7 mouse cellular contexts compared by ENCODE assay signal in the genomic region with DNA sequence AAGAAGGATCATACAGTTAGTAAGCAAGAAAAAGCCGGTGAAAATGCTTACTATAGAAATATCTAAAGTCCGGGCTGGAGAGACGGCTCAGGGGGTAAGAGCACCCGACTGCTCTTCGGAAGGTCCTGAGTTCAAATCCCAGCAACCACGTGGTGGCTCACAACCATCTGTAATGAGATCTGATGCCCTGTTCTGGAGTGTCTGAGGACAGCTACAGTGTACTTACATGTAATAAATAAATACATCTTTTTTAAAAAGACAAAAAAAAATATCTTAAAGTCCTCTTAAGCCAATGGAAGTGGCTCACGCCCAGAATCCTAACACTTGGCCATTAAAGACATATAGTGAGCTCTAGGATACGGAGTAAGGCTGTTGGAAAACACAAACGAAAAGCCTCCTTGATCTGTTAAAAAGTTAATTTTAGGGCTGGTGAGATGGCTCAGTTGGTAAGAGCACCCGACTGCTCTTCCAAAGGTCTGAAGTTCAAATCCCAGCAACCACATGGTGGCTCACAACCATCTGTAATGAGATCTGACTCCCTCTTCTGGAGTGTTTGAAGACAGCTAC. TPM values are rescaled to one million over a fixed set of nuclear protein-coding genes. Genes with fewer than 3 reads are reported as not detected.
A peak's percentile ranks its signal among the peaks of the same experiment; 100 is the strongest.
DNase-seq lines count a peak whose midpoint lies in the region; ATAC-seq and TF ChIP-seq lines count a peak whose summit lies in the region.
"Not testable (repeated sequence)": the region's sequence is repeated elsewhere in the genome, so short reads cannot be mapped to it uniquely, and the experiment has no call there.

No protein-coding gene starts in this region.

- not testable (repeated sequence) for TF ChIP-seq CTCF in lung, postnatal 0 days (IDR thresholded peaks at IDR 0.05)

- H3K4me1 ChIP-seq in brown adipose tissue, adult 24 weeks (ENCODE audit: control insufficient read depth, insufficient read depth, insufficient read length, low read length); intestine, embryonic 16.5 days (ENCODE audit: control insufficient read depth, insufficient read depth, low read length); limb, embryonic 14.5 days (ENCODE audit: control insufficient read depth, insufficient read depth, low read length); lung, postnatal 0 days (ENCODE audit: insufficient read depth, low read depth, low read length): not testable (repeated sequence)
- H3K4me1 ChIP-seq in forebrain, embryonic 12.5 days, result peaks cover 15% of the 10 kb centered on the region
- H3K4me1 ChIP-seq in heart, embryonic 15.5 days (replicated peaks), result peaks cover 11% of the 10 kb centered on the region
- H3K4me1 ChIP-seq in neural tube, embryonic 12.5 days, result peaks cover 24% of the 10 kb centered on the region

- H3K4me3 ChIP-seq in brown adipose tissue, adult 24 weeks (ENCODE audit: insufficient read depth, low read depth, low read length), result peak overlapping the region; percentile 50; the same call in 1 of the 2 replicates
- H3K4me3 ChIP-seq in forebrain, embryonic 12.5 days (replicated peaks), result peak overlapping the region; percentile 74
- H3K4me3 ChIP-seq in heart, embryonic 15.5 days, result peak overlapping the region; percentile 71
- H3K4me3 ChIP-seq in intestine, embryonic 16.5 days (ENCODE audit: low read length), result peak overlapping the region; percentile 82
- H3K4me3 ChIP-seq in limb, embryonic 14.5 days (replicated peaks; ENCODE audit: low read length), result peak overlapping the region; percentile 65
- H3K4me3 ChIP-seq in lung, postnatal 0 days (ENCODE audit: low read depth, low read length), result peak overlapping the region; percentile 68
- H3K4me3 ChIP-seq in neural tube, embryonic 12.5 days, result peak overlapping the region; percentile 77

- H3K27ac ChIP-seq in brown adipose tissue, adult 24 weeks (replicated peaks; ENCODE audit: low read depth, low read length), result 0 out of 2 replicates have a peak overlapping the region, but pooled peaks have one; percentile 29
- peak overlapping the region; percentile 70 for H3K27ac ChIP-seq in forebrain, embryonic 12.5 days
- H3K27ac ChIP-seq in heart, embryonic 15.5 days, result peak overlapping the region; percentile 72
- peak overlapping the region; percentile 72 for H3K27ac ChIP-seq in intestine, embryonic 16.5 days (ENCODE audit: low read length)
- 0 out of 2 replicates have a peak overlapping the region, but pooled peaks have one; percentile 27 for H3K27ac ChIP-seq in limb, embryonic 14.5 days (replicated peaks; ENCODE audit: low read depth, low read length)
- peak overlapping the region; percentile 66; the same call in 1 of the 2 replicates for H3K27ac ChIP-seq in lung, postnatal 0 days (ENCODE audit: low read length)
- not testable (repeated sequence) for H3K27ac ChIP-seq in neural tube, embryonic 12.5 days

- not testable (repeated sequence) for H3K9me3 ChIP-seq in forebrain, embryonic 12.5 days; heart, embryonic 15.5 days (replicated peaks); intestine, embryonic 16.5 days (ENCODE audit: control insufficient read depth, low read length); limb, embryonic 14.5 days (ENCODE audit: control insufficient read depth, low read length); lung, postnatal 0 days (ENCODE audit: low read length); neural tube, embryonic 12.5 days

- not testable (repeated sequence) for ATAC-seq in forebrain, embryonic 12.5 days (ENCODE audit: low FRiP score); heart, embryonic 15.5 days (replicated peaks; ENCODE audit: insufficient number of reproducible peaks, insufficient read depth, low FRiP score, low read depth); intestine, embryonic 16.5 days; limb, embryonic 14.5 days (ENCODE audit: low FRiP score, low read depth); lung, postnatal 0 days; neural tube, embryonic 12.5 days (ENCODE audit: low FRiP score, low read depth)

- not testable (repeated sequence) for TF ChIP-seq EP300 in lung, postnatal 0 days (IDR thresholded peaks at IDR 0.05)

- not testable (repeated sequence) for DNase-seq in limb, embryonic 14.5 days (ENCODE audit: low spot score); lung, postnatal 0 days (ENCODE audit: low spot score)

- TF ChIP-seq POLR2A in limb, embryonic 14.5 days (IDR thresholded peaks at IDR 0.05; ENCODE audit: borderline replicate concordance, extremely low read depth, insufficient read depth, insufficient read length), result not testable (repeated sequence)

- 69% methylated on average over 10 of the region's 10 CpGs for WGBS in forebrain, embryonic 12.5 days
- WGBS in heart, embryonic 15.5 days, result 62% methylated on average over 10 of the region's 10 CpGs
- WGBS in intestine, embryonic 16.5 days, result 64% methylated on average over 10 of the region's 10 CpGs
- 67% methylated on average over 10 of the region's 10 CpGs for WGBS in limb, embryonic 14.5 days
- 61% methylated on average over 10 of the region's 10 CpGs for WGBS in lung, postnatal 0 days
- WGBS in neural tube, embryonic 12.5 days, result 71% methylated on average over 10 of the region's 10 CpGs

- not testable (repeated sequence) for H3K27me3 ChIP-seq in forebrain, embryonic 12.5 days; heart, embryonic 15.5 days; intestine, embryonic 16.5 days (replicated peaks; ENCODE audit: control insufficient read depth, insufficient read depth, low read length); limb, embryonic 14.5 days (ENCODE audit: control insufficient read depth, insufficient read depth, low read length); lung, postnatal 0 days (replicated peaks; ENCODE audit: insufficient read depth, low read length); neural tube, embryonic 12.5 days (replicated peaks)

- H3K4me2 ChIP-seq in forebrain, embryonic 12.5 days, result peak overlapping the region; percentile 80
- peak overlapping the region; percentile 75 for H3K4me2 ChIP-seq in heart, embryonic 15.5 days
- peak overlapping the region; percentile 86 for H3K4me2 ChIP-seq in intestine, embryonic 16.5 days (ENCODE audit: low read depth, low read length)
- H3K4me2 ChIP-seq in limb, embryonic 14.5 days (replicated peaks; ENCODE audit: low read depth, low read length, severe bottlenecking), result peak overlapping the region; percentile 75
- peak overlapping the region; percentile 78 for H3K4me2 ChIP-seq in lung, postnatal 0 days (replicated peaks; ENCODE audit: low read depth, low read length)
- H3K4me2 ChIP-seq in neural tube, embryonic 12.5 days (replicated peaks), result peak overlapping the region; percentile 74

- H3K36me3 ChIP-seq in forebrain, embryonic 12.5 days (replicated peaks); heart, embryonic 15.5 days; intestine, embryonic 16.5 days (ENCODE audit: control insufficient read depth, insufficient read depth, low read length); limb, embryonic 14.5 days (ENCODE audit: control insufficient read depth, insufficient read depth, low read length); lung, postnatal 0 days (ENCODE audit: insufficient read depth, low read length); neural tube, embryonic 12.5 days: not testable (repeated sequence)

- H3K9ac ChIP-seq in forebrain, embryonic 12.5 days, result peak overlapping the region; percentile 67; the same call in 1 of the 2 replicates
- H3K9ac ChIP-seq in heart, embryonic 15.5 days, result peak overlapping the region; percentile 49
- peak overlapping the region; percentile 72 for H3K9ac ChIP-seq in intestine, embryonic 16.5 days (ENCODE audit: low read depth, low read length)
- H3K9ac ChIP-seq in limb, embryonic 14.5 days (ENCODE audit: low read depth, low read length, severe bottlenecking), result peak overlapping the region; percentile 58
- H3K9ac ChIP-seq in lung, postnatal 0 days (replicated peaks; ENCODE audit: low read depth), result 0 out of 2 replicates have a peak overlapping the region, but pooled peaks have one; percentile 9
- H3K9ac ChIP-seq in neural tube, embryonic 12.5 days, result peak overlapping the region; percentile 35; the same call in 1 of the 2 replicates

RNA-seq across cellular contexts. Expression of gene Snx11, which starts 0.8 kb away (rescaled TPM):
- 4.0 and 7.6 TPM in 2 replicates for polyA plus RNA-seq in brown adipose tissue, adult 24 weeks (2012; ENCODE audit: insufficient read depth, insufficient read length, missing spikeins)
- 31.0 and 40.3 TPM in 2 replicates for polyA plus RNA-seq in forebrain, embryonic 12.5 days (2016; fragmentation: Nextera tagmentation; extraction: Ambion mirVana)
- 10.9 and 13.4 TPM in 2 replicates for polyA plus RNA-seq in heart, embryonic 15.5 days (2015; fragmentation: Nextera tagmentation; extraction: Ambion mirVana)
- 11.8 and 13.1 TPM in 2 replicates for polyA plus RNA-seq in intestine, embryonic 16.5 days (2015; fragmentation: Nextera tagmentation; extraction: Ambion mirVana)
- 28.3 and 28.7 TPM in 2 replicates for polyA plus RNA-seq in limb, embryonic 14.5 days (2012; rRNA removed)
- 11.9 and 13.3 TPM in 2 replicates for polyA plus RNA-seq in limb, embryonic 14.5 days (2014; fragmentation: Nextera tagmentation; extraction: Ambion mirVana)
- polyA plus RNA-seq in lung, postnatal 0 days (2015; fragmentation: Nextera tagmentation; extraction: Ambion mirVana), result 18.4 and 18.7 TPM in 2 replicates
- polyA plus RNA-seq in neural tube, embryonic 12.5 days (2016; fragmentation: Nextera tagmentation; extraction: Ambion mirVana), result 57.0 and 58.4 TPM in 2 replicates

RNA-seq across cellular contexts. Expression of gene Cbx1, which starts 10.8 kb away (rescaled TPM):
- polyA plus RNA-seq in brown adipose tissue, adult 24 weeks (2012; ENCODE audit: insufficient read depth, insufficient read length, missing spikeins), result 24.3 and 31.2 TPM in 2 replicates
- 168 and 172 TPM in 2 replicates for polyA plus RNA-seq in forebrain, embryonic 12.5 days (2016; fragmentation: Nextera tagmentation; extraction: Ambion mirVana)
- polyA plus RNA-seq in heart, embryonic 15.5 days (2015; fragmentation: Nextera tagmentation; extraction: Ambion mirVana), result 52.4 and 52.9 TPM in 2 replicates
- polyA plus RNA-seq in intestine, embryonic 16.5 days (2015; fragmentation: Nextera tagmentation; extraction: Ambion mirVana), result 65.1 and 74.5 TPM in 2 replicates
- 68.4 and 98.9 TPM in 2 replicates for polyA plus RNA-seq in limb, embryonic 14.5 days (2012; rRNA removed)
- 87.8 and 98.5 TPM in 2 replicates for polyA plus RNA-seq in limb, embryonic 14.5 days (2014; fragmentation: Nextera tagmentation; extraction: Ambion mirVana)
- polyA plus RNA-seq in lung, postnatal 0 days (2015; fragmentation: Nextera tagmentation; extraction: Ambion mirVana), result 48.6 and 54.0 TPM in 2 replicates
- 125 and 143 TPM in 2 replicates for polyA plus RNA-seq in neural tube, embryonic 12.5 days (2016; fragmentation: Nextera tagmentation; extraction: Ambion mirVana)

RNA-seq across cellular contexts. Expression of gene Nfe2l1, which starts 51.6 kb away (rescaled TPM):
- 333 and 448 TPM in 2 replicates for polyA plus RNA-seq in brown adipose tissue, adult 24 weeks (2012; ENCODE audit: insufficient read depth, insufficient read length, missing spikeins)
- 72.8 and 76.0 TPM in 2 replicates for polyA plus RNA-seq in forebrain, embryonic 12.5 days (2016; fragmentation: Nextera tagmentation; extraction: Ambion mirVana)
- polyA plus RNA-seq in heart, embryonic 15.5 days (2015; fragmentation: Nextera tagmentation; extraction: Ambion mirVana), result 75.3 and 79.0 TPM in 2 replicates
- 51.7 and 52.5 TPM in 2 replicates for polyA plus RNA-seq in intestine, embryonic 16.5 days (2015; fragmentation: Nextera tagmentation; extraction: Ambion mirVana)
- polyA plus RNA-seq in limb, embryonic 14.5 days (2012; rRNA removed), result 94.5 and 125 TPM in 2 replicates
- 42.0 and 49.6 TPM in 2 replicates for polyA plus RNA-seq in limb, embryonic 14.5 days (2014; fragmentation: Nextera tagmentation; extraction: Ambion mirVana)
- 51.8 and 54.5 TPM in 2 replicates for polyA plus RNA-seq in lung, postnatal 0 days (2015; fragmentation: Nextera tagmentation; extraction: Ambion mirVana)
- 75.5 and 79.5 TPM in 2 replicates for polyA plus RNA-seq in neural tube, embryonic 12.5 days (2016; fragmentation: Nextera tagmentation; extraction: Ambion mirVana)

Comparison
In these comparisons a context has a peak if more than half of its experiments do, and no peak if none do; other contexts are left out.
1. H3K9ac ChIP-seq: peak in every context shown above with its lines; median percentile 72 in intestine, embryonic 16.5 days; 67 in forebrain, embryonic 12.5 days; 58 in limb, embryonic 14.5 days; 49 in heart, embryonic 15.5 days; 35 in neural tube, embryonic 12.5 days; 9 in lung, postnatal 0 days.